Mouse (Mus musculus) spleen, postnatal 4 days (tissue): ENCODE data around the gene Nek9.

Experiments
- DNase-seq, 2 experiments: peaks; one replicate each; pipeline ENCODE4 v3.0.0; 2022; ENCODE audit warnings: low spot score in 2 of 2

The Nek9 gene

GRCm38 (mm10) chr12:85263190-85263589 lies 76.0 kb downstream of the Nek9 start:
- no peak for DNase-seq

- no peak for DNase-seq
Observed at GRCm38 (mm10) chr12:85262489-85262888, 76.7 kb downstream of the Nek9 start.

GRCm38 (mm10) chr12:85257008-85257639 lies 82.0 kb downstream of the Nek9 start:
- no peak for DNase-seq

GRCm38 (mm10) chr12:85256074-85256751 lies 82.9 kb downstream of the Nek9 start:
- DNase-seq: no peak

GRCm38 (mm10) chr12:85252083-85252482 lies 87.1 kb downstream of the Nek9 start:
- no peak for DNase-seq
